Mouse (Mus musculus): ENCODE measurements at regions not wholly inside any gene's neighbourhood (a gene's known extent, or its start where the extent isn't known, plus 50 kb on each side); places are given as distances from the start of the nearest gene placed in this dataset.

DNA sequence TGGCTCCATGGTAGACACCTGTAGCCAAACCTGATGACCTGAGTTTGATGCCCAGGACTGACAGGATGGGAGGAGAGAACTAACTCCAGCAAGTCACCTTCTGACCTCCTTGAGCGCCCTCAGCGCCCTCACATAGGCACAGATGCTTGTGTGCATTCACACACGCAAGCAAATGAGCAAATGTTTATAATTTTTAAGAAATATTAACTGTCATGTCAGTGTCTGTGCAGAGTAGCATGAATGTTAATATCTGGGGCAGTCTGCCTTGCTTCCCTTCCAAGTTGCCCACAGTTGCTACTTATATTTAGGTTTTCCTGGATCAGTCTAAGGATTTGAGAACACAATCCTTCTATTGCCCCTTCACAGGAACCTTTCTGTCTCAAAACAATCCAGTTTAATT is 257.6 kb downstream of the Efnb2 start:
- ATAC-seq (ENCODE audit: low FRiP score) = no peak
- H3K4me2 ChIP-seq (replicated peaks; ENCODE audit: low read depth, low read length) = no peak overlapping the region
- WGBS = 88% methylated on average over 3 of the region's 3 CpGs

DNA sequence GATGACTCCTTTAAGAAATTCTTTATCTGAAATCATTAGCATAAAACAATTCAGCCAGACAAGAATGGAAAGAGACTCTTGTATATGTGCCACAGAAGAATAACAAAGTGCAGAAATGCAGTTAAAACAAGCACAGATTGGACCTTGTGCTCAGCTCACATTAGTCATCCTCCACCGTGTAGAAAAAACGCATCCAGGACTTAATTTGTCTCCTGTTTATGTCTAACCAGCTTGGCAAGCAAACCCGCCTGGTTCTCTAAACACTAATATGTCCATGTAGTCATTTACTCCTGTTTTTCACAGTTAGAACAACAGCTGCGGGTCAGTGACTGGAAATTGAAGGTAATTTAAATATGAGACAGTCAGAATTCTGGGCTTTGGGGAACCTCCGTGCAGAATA is 268.7 kb downstream of the Efnb2 start:
- Histone ChIP-seq H3K4me3 (ENCODE audit: low read depth, low read length) (no peak overlapping the region), H3K36me3 (ENCODE audit: control insufficient read depth, insufficient read depth, low read length) (no peaks in the 10 kb centered on the region), H3K9me3 (ENCODE audit: control insufficient read depth, low read length) (no peaks in the 10 kb centered on the region), H3K4me1 (replicated peaks; ENCODE audit: control insufficient read depth, insufficient read depth, low read length) (no peaks in the 10 kb centered on the region), H3K27ac (ENCODE audit: low read depth, low read length) (no peak overlapping the region), H3K27me3 (ENCODE audit: control insufficient read depth, insufficient read depth, low read length) (no peaks in the 10 kb centered on the region), H3K4me2 (replicated peaks; ENCODE audit: low read depth, low read length) (no peak overlapping the region), H3K9ac (ENCODE audit: low read depth, low read length) (no peak overlapping the region)
- WGBS = 82% methylated on average over 5 of the region's 5 CpGs
- ATAC-seq (ENCODE audit: low FRiP score) = no peak
- no peak for DNase-seq (ENCODE audit: low spot score)

More for the DNA sequence above, 257.6 kb downstream of the Efnb2 start:
- Histone ChIP-seq H3K9ac (ENCODE audit: low read depth, low read length) (no peak overlapping the region), H3K27ac (ENCODE audit: low read depth, low read length) (no peak overlapping the region), H3K9me3 (ENCODE audit: control insufficient read depth, low read length) (no peaks in the 10 kb centered on the region), H3K27me3 (ENCODE audit: control insufficient read depth, insufficient read depth, low read length) (no peaks in the 10 kb centered on the region), H3K4me1 (replicated peaks; ENCODE audit: control insufficient read depth, insufficient read depth, low read length) (no peaks in the 10 kb centered on the region), H3K4me3 (ENCODE audit: low read depth, low read length) (no peak overlapping the region), H3K36me3 (ENCODE audit: control insufficient read depth, insufficient read depth, low read length) (no peaks in the 10 kb centered on the region)
- no peak for DNase-seq (ENCODE audit: low spot score)

DNA sequence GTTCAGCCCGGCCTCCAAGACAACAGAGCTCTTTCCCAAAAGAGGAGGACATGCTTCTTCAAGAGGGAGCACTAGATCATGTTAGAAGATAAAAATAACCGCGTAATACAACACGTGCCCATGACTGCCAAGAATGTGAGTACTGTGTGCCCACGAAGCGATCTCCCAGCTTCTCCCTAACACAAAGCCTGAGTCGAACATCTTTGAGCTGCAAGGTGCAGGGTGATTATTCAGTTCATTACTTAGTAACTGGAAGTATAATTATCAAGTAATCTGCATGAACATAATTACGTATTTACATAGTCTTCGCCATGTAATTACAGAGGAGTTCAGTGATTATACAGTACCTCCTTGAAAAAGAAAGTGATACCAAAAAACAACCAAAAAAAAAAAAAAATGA is 269.7 kb downstream of the Efnb2 start:
- no peaks in the 10 kb centered on the region for H3K36me3 ChIP-seq (ENCODE audit: control insufficient read depth, insufficient read depth, low read length)
- no peak overlapping the region for H3K4me2 ChIP-seq (replicated peaks; ENCODE audit: low read depth, low read length)
- H3K4me3 ChIP-seq (ENCODE audit: low read depth, low read length) = no peak overlapping the region
- H3K9ac ChIP-seq (ENCODE audit: low read depth, low read length) = no peak overlapping the region
- 92% methylated on average over 9 of the region's 9 CpGs for WGBS
- no peaks in the 10 kb centered on the region for H3K4me1 ChIP-seq (replicated peaks; ENCODE audit: control insufficient read depth, insufficient read depth, low read length)
- no peak for DNase-seq (ENCODE audit: low spot score)
- no peak for ATAC-seq (ENCODE audit: low FRiP score)
- no peaks in the 10 kb centered on the region for H3K27me3 ChIP-seq (ENCODE audit: control insufficient read depth, insufficient read depth, low read length)
- H3K9me3 ChIP-seq (ENCODE audit: control insufficient read depth, low read length) = no peaks in the 10 kb centered on the region
- H3K27ac ChIP-seq (ENCODE audit: low read depth, low read length) = no peak overlapping the region

DNA sequence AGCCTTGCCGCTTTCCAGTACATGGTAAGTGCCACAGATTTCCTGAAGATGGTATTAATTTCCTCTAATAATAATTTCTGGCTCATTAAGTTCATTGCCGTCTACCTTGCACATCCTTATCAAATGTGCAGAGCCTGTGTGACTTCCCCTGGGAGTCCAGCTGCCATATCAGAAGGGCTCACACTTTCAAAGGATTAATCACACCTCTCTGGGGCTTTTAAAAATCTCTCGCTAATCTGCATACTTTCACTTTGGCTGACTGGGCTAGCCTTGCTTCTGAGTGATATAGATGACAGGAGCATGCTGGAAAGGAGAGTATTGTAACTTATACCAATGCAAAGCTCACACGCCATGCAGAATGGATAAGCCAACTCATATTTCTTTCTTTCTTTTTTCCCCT is 282.8 kb downstream of the Efnb2 start:
- Histone ChIP-seq H3K4me2 (replicated peaks; ENCODE audit: low read depth, low read length) (no peak overlapping the region), H3K27me3 (ENCODE audit: control insufficient read depth, insufficient read depth, low read length) (no peaks in the 10 kb centered on the region), H3K9me3 (ENCODE audit: control insufficient read depth, low read length) (no peaks in the 10 kb centered on the region), H3K9ac (ENCODE audit: low read depth, low read length) (no peak overlapping the region), H3K36me3 (ENCODE audit: control insufficient read depth, insufficient read depth, low read length) (no peaks in the 10 kb centered on the region), H3K4me3 (ENCODE audit: low read depth, low read length) (no peak overlapping the region), H3K27ac (ENCODE audit: low read depth, low read length) (no peak overlapping the region), H3K4me1 (replicated peaks; ENCODE audit: control insufficient read depth, insufficient read depth, low read length) (no peaks in the 10 kb centered on the region)
- no peak for ATAC-seq (ENCODE audit: low FRiP score)
- WGBS = 68% methylated on average over 4 of the region's 4 CpGs
- no peak for DNase-seq (ENCODE audit: low spot score)

DNA sequence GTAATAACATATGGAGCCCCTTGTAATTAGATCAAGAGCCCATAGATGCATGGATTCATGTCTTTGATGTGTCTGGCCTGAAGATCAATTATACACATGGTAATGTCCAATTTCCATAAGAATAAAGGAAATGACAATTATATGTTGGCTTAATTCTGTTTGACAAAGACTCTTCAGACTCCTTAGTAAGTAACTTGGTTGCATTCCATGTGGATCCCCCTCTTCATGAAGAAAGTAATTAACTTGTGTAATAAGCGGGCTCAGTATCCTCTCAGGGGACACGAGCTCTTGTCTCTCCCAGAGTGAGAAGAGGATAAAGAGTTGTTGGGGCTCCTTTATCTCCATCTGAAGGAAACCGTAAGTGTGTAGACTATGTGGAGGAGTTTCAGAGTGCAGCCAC is 284.3 kb downstream of the Efnb2 start:
- Histone ChIP-seq H3K36me3 (ENCODE audit: control insufficient read depth, insufficient read depth, low read length) (no peaks in the 10 kb centered on the region), H3K4me2 (replicated peaks; ENCODE audit: low read depth, low read length) (no peak overlapping the region), H3K27me3 (ENCODE audit: control insufficient read depth, insufficient read depth, low read length) (no peaks in the 10 kb centered on the region), H3K4me1 (replicated peaks; ENCODE audit: control insufficient read depth, insufficient read depth, low read length) (no peaks in the 10 kb centered on the region), H3K27ac (ENCODE audit: low read depth, low read length) (no peak overlapping the region), H3K9ac (ENCODE audit: low read depth, low read length) (no peak overlapping the region), H3K4me3 (ENCODE audit: low read depth, low read length) (no peak overlapping the region), H3K9me3 (ENCODE audit: control insufficient read depth, low read length) (no peaks in the 10 kb centered on the region)
- no peak for DNase-seq (ENCODE audit: low spot score)
- ATAC-seq (ENCODE audit: low FRiP score) = no peak
- WGBS = 71% methylated on average over 3 of the region's 3 CpGs

DNA sequence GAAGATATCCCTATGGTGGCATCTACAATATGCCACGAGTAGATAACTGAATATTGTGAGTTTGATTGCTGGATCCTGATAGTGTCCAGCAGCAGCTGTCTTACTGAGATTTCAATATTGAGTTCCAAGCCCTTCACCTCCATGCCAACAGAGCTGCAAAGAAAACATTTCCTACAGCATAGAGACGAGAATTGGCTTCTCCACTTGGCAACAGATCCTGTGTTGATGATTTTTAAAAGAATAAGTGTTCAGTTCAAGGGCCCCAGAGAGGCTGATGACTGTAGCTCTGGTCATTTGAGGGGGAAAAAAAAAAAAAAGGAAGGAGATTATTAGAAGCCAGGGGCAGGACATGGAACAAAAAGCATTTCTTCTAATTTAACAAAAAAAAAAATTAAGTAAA is 284.7 kb downstream of the Efnb2 start:
- ATAC-seq (ENCODE audit: low FRiP score) (no peak), DNase-seq (ENCODE audit: low spot score) (no peak)
- H3K4me2 ChIP-seq (replicated peaks; ENCODE audit: low read depth, low read length) = no peak overlapping the region
- no peak overlapping the region for H3K27ac ChIP-seq (ENCODE audit: low read depth, low read length)
- no peaks in the 10 kb centered on the region for H3K9me3 ChIP-seq (ENCODE audit: control insufficient read depth, low read length)
- no peaks in the 10 kb centered on the region for H3K27me3 ChIP-seq (ENCODE audit: control insufficient read depth, insufficient read depth, low read length)
- H3K36me3 ChIP-seq (ENCODE audit: control insufficient read depth, insufficient read depth, low read length) = no peaks in the 10 kb centered on the region
- H3K4me3 ChIP-seq (ENCODE audit: low read depth, low read length) = no peak overlapping the region
- WGBS = 76% methylated on average over 2 of the region's 2 CpGs
- no peak overlapping the region for H3K9ac ChIP-seq (ENCODE audit: low read depth, low read length)
- no peaks in the 10 kb centered on the region for H3K4me1 ChIP-seq (replicated peaks; ENCODE audit: control insufficient read depth, insufficient read depth, low read length)

DNA sequence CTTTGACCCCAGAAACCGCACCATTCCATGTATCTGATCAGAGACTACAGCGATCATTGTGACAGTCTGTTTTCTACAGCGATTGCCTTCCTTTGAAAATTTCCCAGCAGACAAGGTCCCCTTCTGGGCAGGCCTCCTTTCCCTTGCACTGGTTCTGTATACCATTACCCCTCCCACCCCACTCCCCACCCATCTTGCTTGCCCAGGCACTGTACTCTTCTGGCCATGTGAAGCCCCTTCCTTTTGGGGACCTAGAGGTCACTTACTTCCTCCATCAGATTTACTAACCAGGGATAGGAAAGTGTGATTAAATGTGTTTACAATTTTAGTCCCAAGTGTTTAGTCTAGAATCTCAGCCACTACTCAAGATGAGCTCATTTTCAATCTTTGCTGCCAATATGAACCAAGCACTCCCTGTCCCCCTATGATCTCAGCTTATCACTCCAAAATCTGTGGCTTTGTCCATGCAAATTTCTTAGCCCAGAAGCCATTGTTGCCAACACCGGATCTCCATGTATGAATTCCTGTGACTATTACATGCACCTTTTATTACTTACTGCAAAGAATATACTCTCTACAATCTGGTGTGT is 293.7 kb downstream of the Efnb2 start:
- Histone ChIP-seq H3K4me2 (replicated peaks; ENCODE audit: low read depth, low read length) (no peak overlapping the region), H3K4me3 (ENCODE audit: low read depth, low read length) (no peak overlapping the region), H3K9me3 (ENCODE audit: control insufficient read depth, low read length) (no peaks in the 10 kb centered on the region), H3K9ac (ENCODE audit: low read depth, low read length) (no peak overlapping the region), H3K4me1 (replicated peaks; ENCODE audit: control insufficient read depth, insufficient read depth, low read length) (no peaks in the 10 kb centered on the region), H3K27me3 (ENCODE audit: control insufficient read depth, insufficient read depth, low read length) (no peaks in the 10 kb centered on the region), H3K36me3 (ENCODE audit: control insufficient read depth, insufficient read depth, low read length) (no peaks in the 10 kb centered on the region), H3K27ac (ENCODE audit: low read depth, low read length) (no peak overlapping the region)
- WGBS = 84% methylated on average over 4 of the region's 4 CpGs
- ATAC-seq (ENCODE audit: low FRiP score) = no peak
- no peak for DNase-seq (ENCODE audit: low spot score)

DNA sequence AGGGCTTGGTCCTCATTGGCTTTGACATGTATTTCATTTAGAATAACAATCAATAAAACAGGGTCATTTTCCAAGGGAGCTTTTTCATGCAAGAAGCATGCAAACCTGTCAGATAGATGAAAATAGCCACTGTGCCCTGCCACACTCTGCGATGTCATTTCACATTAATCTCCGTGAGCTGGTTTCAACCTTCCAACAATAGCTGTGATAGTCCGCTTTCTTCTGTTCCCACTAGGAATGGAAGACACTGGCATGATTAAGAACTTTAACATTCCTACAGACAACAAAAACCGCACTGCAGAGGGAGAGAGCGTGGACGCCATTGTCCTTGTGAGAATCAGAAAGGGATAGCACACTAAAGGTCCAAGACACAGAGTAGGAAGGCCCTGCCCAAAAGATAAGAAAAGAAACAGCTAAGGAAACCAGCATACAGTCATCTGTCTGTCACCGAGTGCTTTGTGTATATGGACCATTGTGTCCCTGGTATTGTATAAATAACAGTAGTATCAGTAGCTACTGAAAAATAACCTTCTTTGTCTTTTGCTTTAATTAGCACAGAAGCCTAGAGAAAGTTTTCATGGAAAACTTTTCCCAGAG is 299.0 kb downstream of the Efnb2 start:
- no peaks in the 10 kb centered on the region for H3K36me3 ChIP-seq (ENCODE audit: control insufficient read depth, insufficient read depth, low read length)
- H3K27ac ChIP-seq (ENCODE audit: low read depth, low read length) = no peak overlapping the region
- no peak overlapping the region for H3K9ac ChIP-seq (ENCODE audit: low read depth, low read length)
- no peak overlapping the region for H3K4me2 ChIP-seq (replicated peaks; ENCODE audit: low read depth, low read length)
- DNase-seq (ENCODE audit: low spot score) (peak; percentile 13), ATAC-seq (ENCODE audit: low FRiP score) (peak; percentile 47)
- 45% methylated on average over 7 of the region's 7 CpGs for WGBS
- no peak overlapping the region for H3K4me3 ChIP-seq (ENCODE audit: low read depth, low read length)
- H3K9me3 ChIP-seq (ENCODE audit: control insufficient read depth, low read length) = no peaks in the 10 kb centered on the region
- H3K4me1 ChIP-seq (replicated peaks; ENCODE audit: control insufficient read depth, insufficient read depth, low read length) = no peaks in the 10 kb centered on the region
- H3K27me3 ChIP-seq (ENCODE audit: control insufficient read depth, insufficient read depth, low read length) = no peaks in the 10 kb centered on the region

DNA sequence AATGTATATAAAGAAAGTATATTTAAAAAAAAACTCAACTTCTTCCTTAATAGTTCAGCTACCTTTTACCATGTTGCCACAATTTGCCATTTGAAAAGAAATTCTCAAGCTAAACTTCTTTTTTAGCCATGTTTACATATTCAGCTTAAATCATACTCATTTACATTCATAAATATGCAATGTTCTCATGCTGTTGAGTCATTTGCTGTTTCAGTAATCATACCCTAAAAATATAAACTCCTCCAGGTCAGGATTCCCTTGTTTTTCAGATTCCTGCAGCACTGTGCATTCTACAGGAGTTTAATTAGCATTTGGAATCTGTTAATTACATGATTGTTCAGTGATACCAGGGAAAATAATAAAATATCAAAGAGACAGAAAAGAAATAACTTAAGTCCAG is 300.5 kb downstream of the Efnb2 start:
- Histone ChIP-seq H3K4me2 (replicated peaks; ENCODE audit: low read depth, low read length) (no peak overlapping the region), H3K4me3 (ENCODE audit: low read depth, low read length) (no peak overlapping the region), H3K36me3 (ENCODE audit: control insufficient read depth, insufficient read depth, low read length) (no peaks in the 10 kb centered on the region), H3K9ac (ENCODE audit: low read depth, low read length) (no peak overlapping the region), H3K9me3 (ENCODE audit: control insufficient read depth, low read length) (no peaks in the 10 kb centered on the region), H3K27ac (ENCODE audit: low read depth, low read length) (no peak overlapping the region), H3K4me1 (replicated peaks; ENCODE audit: control insufficient read depth, insufficient read depth, low read length) (no peaks in the 10 kb centered on the region), H3K27me3 (ENCODE audit: control insufficient read depth, insufficient read depth, low read length) (no peaks in the 10 kb centered on the region)
- no peak for ATAC-seq (ENCODE audit: low FRiP score)
- no peak for DNase-seq (ENCODE audit: low spot score)

Data from hindbrain, embryonic 11.5 days (tissue).